Mouse (Mus musculus): Measurements from ENCODE around the gene Slc24a3. TPM values are rescaled to one million over a fixed set of nuclear protein-coding genes. Genes with fewer than 3 reads are reported as not detected.

Gene Slc24a3
- polyA plus RNA-seq, 1 experiment from 2014 or later: 3.8 TPM

- H3K9ac ChIP-seq (ENCODE audit: low read length): no peak overlapping the region
- no peak overlapping the region for H3K4me2 ChIP-seq (ENCODE audit: low read length)
- no peaks in the 10 kb centered on the region for H3K4me1 ChIP-seq (ENCODE audit: control insufficient read depth in 2 of 2, insufficient read depth in 2 of 2, low read length in 2 of 2)
- H3K27me3 ChIP-seq (ENCODE audit: control insufficient read depth, insufficient read depth, low read length): no peaks in the 10 kb centered on the region
- no peaks in the 10 kb centered on the region for H3K9me3 ChIP-seq (ENCODE audit: control insufficient read depth, low read length)
- no peaks in the 10 kb centered on the region for H3K36me3 ChIP-seq (ENCODE audit: control insufficient read depth, insufficient read depth, low read length)
- ATAC-seq (ENCODE audit: insufficient number of reproducible peaks, insufficient read depth, low FRiP score, low read depth): no peak
- H3K4me3 ChIP-seq (ENCODE audit: control insufficient read depth in 1 of 2, insufficient read depth in 1 of 2, low read depth in 1 of 2, low read length in 2 of 2): no peak overlapping the region
- 68% methylated on average over 4 of the region's 4 CpGs for WGBS
- no peak overlapping the region for H3K27ac ChIP-seq (replicated peaks in 1 of 2; ENCODE audit: control insufficient read depth in 1 of 2, insufficient read depth in 1 of 2, low read depth in 2 of 2, low read length in 2 of 2)
These were observed 406.6 kb downstream of the Slc24a3 start for GRCm38 (mm10) chr2:145574148-145574547.

GRCm38 (mm10) chr2:145583103-145583502 is 415.5 kb downstream of the Slc24a3 start:
- H3K9me3 ChIP-seq (ENCODE audit: control insufficient read depth, low read length): no peaks in the 10 kb centered on the region
- no peak overlapping the region for H3K4me2 ChIP-seq (ENCODE audit: low read length)
- no peak overlapping the region for H3K4me3 ChIP-seq (ENCODE audit: control insufficient read depth in 1 of 2, insufficient read depth in 1 of 2, low read depth in 1 of 2, low read length in 2 of 2)
- 64% methylated on average over 3 of the region's 3 CpGs for WGBS
- no peaks in the 10 kb centered on the region for H3K27me3 ChIP-seq (ENCODE audit: control insufficient read depth, insufficient read depth, low read length)
- no peaks in the 10 kb centered on the region for H3K4me1 ChIP-seq (ENCODE audit: control insufficient read depth in 2 of 2, insufficient read depth in 2 of 2, low read length in 2 of 2)
- H3K27ac ChIP-seq (replicated peaks in 1 of 2; ENCODE audit: control insufficient read depth in 1 of 2, insufficient read depth in 1 of 2, low read depth in 2 of 2, low read length in 2 of 2): no peak overlapping the region
- no peaks in the 10 kb centered on the region for H3K36me3 ChIP-seq (ENCODE audit: control insufficient read depth, insufficient read depth, low read length)
- no peak for ATAC-seq (ENCODE audit: insufficient number of reproducible peaks, insufficient read depth, low FRiP score, low read depth)
- H3K9ac ChIP-seq (ENCODE audit: low read length): no peak overlapping the region

DNA sequence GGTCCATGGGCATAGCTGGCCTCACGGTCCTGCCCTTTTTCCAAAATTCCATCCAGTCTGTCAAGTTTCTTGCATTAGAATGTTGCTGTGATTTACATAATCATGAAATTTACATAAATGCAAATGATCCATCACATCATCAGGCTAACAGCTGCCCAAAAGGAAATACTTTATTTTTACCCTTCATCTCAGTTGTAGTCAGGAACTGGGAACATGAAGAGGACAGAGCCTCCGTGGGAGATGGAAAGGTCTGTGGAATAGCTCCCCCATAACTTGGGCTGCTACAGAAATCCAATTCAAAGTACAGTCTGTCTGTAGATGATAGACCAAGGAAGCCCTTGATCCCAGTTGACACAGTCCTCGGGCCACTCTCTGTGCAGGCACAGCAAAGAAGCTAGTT is 417.9 kb downstream of the Slc24a3 start:
- Histone ChIP-seq H3K9me3 (ENCODE audit: control insufficient read depth, low read length) (no peaks in the 10 kb centered on the region), H3K4me2 (ENCODE audit: low read length) (no peak overlapping the region), H3K4me3 (ENCODE audit: control insufficient read depth in 1 of 2, insufficient read depth in 1 of 2, low read depth in 1 of 2, low read length in 2 of 2) (no peak overlapping the region), H3K27me3 (ENCODE audit: control insufficient read depth, insufficient read depth, low read length) (no peaks in the 10 kb centered on the region), H3K27ac (replicated peaks in 1 of 2; ENCODE audit: control insufficient read depth in 1 of 2, insufficient read depth in 1 of 2, low read depth in 2 of 2, low read length in 2 of 2) (no peak overlapping the region), H3K36me3 (ENCODE audit: control insufficient read depth, insufficient read depth, low read length) (no peaks in the 10 kb centered on the region), H3K4me1 (ENCODE audit: control insufficient read depth in 2 of 2, insufficient read depth in 2 of 2, low read length in 2 of 2) (no peaks in the 10 kb centered on the region), H3K9ac (ENCODE audit: low read length) (no peak overlapping the region)
- no peak for ATAC-seq (ENCODE audit: insufficient number of reproducible peaks, insufficient read depth, low FRiP score, low read depth)
- 68% methylated on average over 3 of the region's 3 CpGs for WGBS

DNA sequence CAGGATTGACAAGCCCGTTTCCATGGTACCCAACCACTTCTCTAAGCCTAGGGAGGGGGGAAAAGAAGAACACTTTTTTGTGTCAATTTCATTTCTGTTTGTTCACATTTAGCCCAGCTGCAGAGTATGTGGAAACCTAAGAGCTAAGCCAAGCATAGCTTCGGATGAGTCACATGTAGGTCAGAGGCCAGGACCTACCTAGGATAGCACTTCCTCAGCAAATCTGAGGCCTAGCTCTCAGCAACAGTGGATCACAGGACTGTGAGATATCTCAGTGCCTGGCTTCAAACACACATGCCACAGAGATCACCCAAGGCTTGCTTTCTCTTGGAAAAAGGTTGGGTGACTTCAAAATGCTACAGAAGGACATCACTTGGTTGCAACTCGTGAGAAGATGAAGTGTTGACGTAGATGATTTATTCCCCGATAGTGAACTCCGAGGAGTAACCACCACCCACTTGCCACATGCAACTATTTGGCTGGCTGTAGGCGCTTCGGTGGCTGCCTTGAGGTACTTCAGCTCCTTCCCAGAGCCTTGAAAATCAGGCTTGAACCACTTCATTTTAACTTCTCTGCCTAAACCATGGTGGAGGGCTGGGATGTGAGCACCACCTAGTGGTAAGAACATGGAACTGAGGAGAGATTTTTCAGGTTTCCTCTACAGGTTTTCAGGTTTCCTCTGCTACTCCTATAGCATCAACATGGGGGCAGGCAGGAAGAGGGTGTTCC is 420.6 kb downstream of the Slc24a3 start:
- Histone ChIP-seq H3K4me2 (ENCODE audit: low read length) (no peak overlapping the region), H3K27me3 (ENCODE audit: control insufficient read depth, insufficient read depth, low read length) (no peaks in the 10 kb centered on the region), H3K9me3 (ENCODE audit: control insufficient read depth, low read length) (no peaks in the 10 kb centered on the region), H3K36me3 (ENCODE audit: control insufficient read depth, insufficient read depth, low read length) (no peaks in the 10 kb centered on the region), H3K9ac (ENCODE audit: low read length) (no peak overlapping the region), H3K4me1 (ENCODE audit: control insufficient read depth in 2 of 2, insufficient read depth in 2 of 2, low read length in 2 of 2) (no peaks in the 10 kb centered on the region), H3K27ac (replicated peaks in 1 of 2; ENCODE audit: control insufficient read depth in 1 of 2, insufficient read depth in 1 of 2, low read depth in 2 of 2, low read length in 2 of 2) (no peak overlapping the region), H3K4me3 (ENCODE audit: control insufficient read depth in 1 of 2, insufficient read depth in 1 of 2, low read depth in 1 of 2, low read length in 2 of 2) (no peak overlapping the region)
- ATAC-seq (ENCODE audit: insufficient number of reproducible peaks, insufficient read depth, low FRiP score, low read depth): no peak
- 64% methylated on average over 8 of the region's 8 CpGs for WGBS

DNA sequence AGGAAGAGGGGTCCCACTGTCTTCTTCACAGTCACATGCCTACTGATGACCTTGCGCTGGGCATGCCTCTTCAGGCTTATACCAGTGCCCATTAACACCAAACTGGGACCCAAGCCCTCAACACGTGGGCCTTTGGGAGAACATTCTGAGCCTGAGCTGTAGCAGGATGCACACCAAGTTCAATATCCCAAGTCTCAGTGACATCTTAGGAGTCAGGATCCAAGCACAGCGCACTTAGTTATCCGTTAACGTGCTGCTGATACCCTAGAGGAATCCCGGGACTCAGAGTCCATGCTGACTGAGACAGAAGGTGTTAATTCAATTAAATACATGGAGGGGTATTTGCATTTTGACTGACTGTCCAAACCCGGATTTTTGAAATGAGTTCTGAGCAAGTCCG is 424.3 kb downstream of the Slc24a3 start:
- WGBS: 77% methylated on average over 8 of the region's 8 CpGs

GRCm38 (mm10) chr2:145593649-145594347 is 426.2 kb downstream of the Slc24a3 start:
- Histone ChIP-seq H3K27ac (replicated peaks in 1 of 2; ENCODE audit: control insufficient read depth in 1 of 2, insufficient read depth in 1 of 2, low read depth in 2 of 2, low read length in 2 of 2) (no peak overlapping the region), H3K9ac (ENCODE audit: low read length) (no peak overlapping the region), H3K4me1 (ENCODE audit: control insufficient read depth in 2 of 2, insufficient read depth in 2 of 2, low read length in 2 of 2) (no peaks in the 10 kb centered on the region), H3K27me3 (ENCODE audit: control insufficient read depth, insufficient read depth, low read length) (no peaks in the 10 kb centered on the region), H3K4me3 (ENCODE audit: control insufficient read depth in 1 of 2, insufficient read depth in 1 of 2, low read depth in 1 of 2, low read length in 2 of 2) (no peak overlapping the region), H3K9me3 (ENCODE audit: control insufficient read depth, low read length) (no peaks in the 10 kb centered on the region), H3K4me2 (ENCODE audit: low read length) (no peak overlapping the region), H3K36me3 (ENCODE audit: control insufficient read depth, insufficient read depth, low read length) (no peaks in the 10 kb centered on the region)
- WGBS: 73% methylated on average over 3 of the region's 3 CpGs
- no peak for ATAC-seq (ENCODE audit: insufficient number of reproducible peaks, insufficient read depth, low FRiP score, low read depth)

More for the DNA sequence above, 424.3 kb downstream of the Slc24a3 start:
- Histone ChIP-seq H3K9ac (ENCODE audit: low read length) (no peak overlapping the region), H3K27me3 (ENCODE audit: control insufficient read depth, insufficient read depth, low read length) (no peaks in the 10 kb centered on the region), H3K4me3 (ENCODE audit: control insufficient read depth in 1 of 2, insufficient read depth in 1 of 2, low read depth in 1 of 2, low read length in 2 of 2) (no peak overlapping the region), H3K4me2 (ENCODE audit: low read length) (no peak overlapping the region), H3K9me3 (ENCODE audit: control insufficient read depth, low read length) (no peaks in the 10 kb centered on the region), H3K36me3 (ENCODE audit: control insufficient read depth, insufficient read depth, low read length) (no peaks in the 10 kb centered on the region), H3K4me1 (ENCODE audit: control insufficient read depth in 2 of 2, insufficient read depth in 2 of 2, low read length in 2 of 2) (no peaks in the 10 kb centered on the region), H3K27ac (replicated peaks in 1 of 2; ENCODE audit: control insufficient read depth in 1 of 2, insufficient read depth in 1 of 2, low read depth in 2 of 2, low read length in 2 of 2) (no peak overlapping the region)
- no peak for ATAC-seq (ENCODE audit: insufficient number of reproducible peaks, insufficient read depth, low FRiP score, low read depth)

DNA sequence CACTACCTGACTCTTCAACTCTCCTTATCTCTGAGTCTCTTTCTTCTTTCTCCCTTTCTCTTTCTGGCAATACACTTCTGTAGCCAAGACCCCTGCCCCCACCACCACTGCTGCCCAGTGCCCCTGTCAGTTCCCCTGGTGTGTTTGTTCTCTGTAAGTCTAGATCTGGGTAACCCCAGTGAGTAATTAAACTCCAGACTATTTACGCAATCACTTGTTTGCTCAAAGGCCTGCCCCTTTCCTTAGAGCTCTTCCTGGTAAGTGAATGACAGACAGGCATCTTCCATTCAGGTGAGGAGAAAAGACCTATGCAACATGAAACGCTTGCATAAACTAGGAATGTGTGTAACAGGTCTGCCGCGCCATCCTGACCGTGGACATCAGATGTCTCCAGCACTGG is 430.3 kb downstream of the Slc24a3 start:
- no peaks in the 10 kb centered on the region for H3K9me3 ChIP-seq (ENCODE audit: control insufficient read depth, low read length)
- H3K27ac ChIP-seq (replicated peaks in 1 of 2; ENCODE audit: control insufficient read depth in 1 of 2, insufficient read depth in 1 of 2, low read depth in 2 of 2, low read length in 2 of 2): no peak overlapping the region
- no peak overlapping the region for H3K9ac ChIP-seq (ENCODE audit: low read length)
- 82% methylated on average over 5 of the region's 5 CpGs for WGBS
- H3K4me3 ChIP-seq (ENCODE audit: control insufficient read depth in 1 of 2, insufficient read depth in 1 of 2, low read depth in 1 of 2, low read length in 2 of 2): no peak overlapping the region
- H3K36me3 ChIP-seq (ENCODE audit: control insufficient read depth, insufficient read depth, low read length): no peaks in the 10 kb centered on the region
- no peaks in the 10 kb centered on the region for H3K4me1 ChIP-seq (ENCODE audit: control insufficient read depth in 2 of 2, insufficient read depth in 2 of 2, low read length in 2 of 2)
- H3K27me3 ChIP-seq (ENCODE audit: control insufficient read depth, insufficient read depth, low read length): no peaks in the 10 kb centered on the region
- ATAC-seq (ENCODE audit: insufficient number of reproducible peaks, insufficient read depth, low FRiP score, low read depth): no peak
- no peak overlapping the region for H3K4me2 ChIP-seq (ENCODE audit: low read length)

Measured in heart, embryonic 14.5 days (tissue).